Mouse (Mus musculus) heart, embryonic 12.5 days (tissue): ENCODE measurements around the gene Ift52. TPM values are rescaled to one million over a fixed set of nuclear protein-coding genes. Genes with fewer than 3 reads are reported as not detected.
"Not testable (repeated sequence)": the region's sequence is repeated elsewhere in the genome, so short reads cannot be mapped to it uniquely, and the experiment has no call there.

ENCODE experiments used
- ATAC-seq: fragments of 200-750 bp; cut with Nextera tagmentation; 2 replicates; pipeline ENCODE4 v1.8.0; 2017; ENCODE audit warnings: moderate TSS enrichment, moderate library complexity; ENCODE audit not compliant: insufficient number of reproducible peaks, low FRiP score
- H3K27ac ChIP-seq: fragments of 300-500 bp; sonication (generic); 2 replicates; pipeline ENCODE4 v1.5.1; 2016; ENCODE audit warnings: mild to moderate bottlenecking, moderate library complexity; ENCODE audit not compliant: poor library complexity, severe bottlenecking
- H3K27me3 ChIP-seq: fragments of 300-500 bp; sonication (generic); replicated peaks from 2 replicates; pipeline ENCODE4 v1.6.1; 2016; ENCODE audit warnings: mild to moderate bottlenecking, moderate library complexity
- H3K36me3 ChIP-seq: fragments of 300-500 bp; sonication (generic); 2 replicates; pipeline ENCODE4 v1.6.1; 2016; ENCODE audit warnings: mild to moderate bottlenecking, moderate library complexity
- H3K4me1 ChIP-seq: fragments of 300-500 bp; sonication (generic); replicated peaks from 2 replicates; pipeline ENCODE4 v1.6.1; 2016; ENCODE audit warnings: mild to moderate bottlenecking
- H3K4me2 ChIP-seq: fragments of 300-500 bp; sonication (generic); 2 replicates; pipeline ENCODE4 v1.6.1; 2016; ENCODE audit warnings: mild to moderate bottlenecking, moderate library complexity
- H3K4me3 ChIP-seq: fragments of 300-500 bp; sonication (generic); 2 replicates; pipeline ENCODE4 v1.5.1; 2016; ENCODE audit warnings: mild to moderate bottlenecking
- H3K9ac ChIP-seq: fragments of 300-500 bp; sonication (generic); 2 replicates; pipeline ENCODE4 v1.6.1; 2016; ENCODE audit warnings: mild to moderate bottlenecking, moderate library complexity
- H3K9me3 ChIP-seq: fragments of 300-500 bp; sonication (generic); replicated peaks from 2 replicates; pipeline ENCODE4 v1.6.1; 2016; ENCODE audit warnings: mild to moderate bottlenecking, moderate library complexity
- WGBS: fragments of 180-500 bp; shearing (Covaris S2); methylation state at CpG from one replicate; pipeline ENCODE4 v1.1.7; 2016; 5-methylcytosine and 5-hydroxymethylcytosine counted together
- polyA plus RNA-seq: library from polyadenylated mRNA; unstranded; fragments of >200 nt; fragmentation: Nextera tagmentation; extraction: Ambion mirVana; gene quantifications from 2 replicates; pipeline ENCODE4 v1.2.1, GENCODE M21; 2016

Gene Ift52
- polyA plus RNA-seq, 1 experiment from 2014 or later: 41.7 TPM

- peaks cover 28% of the 10 kb centered on the region for H3K4me1 ChIP-seq
- H3K4me2 ChIP-seq: no peak overlapping the region
- H3K4me3 ChIP-seq: no peak overlapping the region
- H3K27me3 ChIP-seq: no peaks in the 10 kb centered on the region
- no peaks in the 10 kb centered on the region for H3K9me3 ChIP-seq
- no peak overlapping the region for H3K27ac ChIP-seq
- no peak for ATAC-seq
- 72% methylated on average over 9 of the region's 9 CpGs for WGBS
- H3K9ac ChIP-seq: no peak overlapping the region
- H3K36me3 ChIP-seq: peaks cover 7% of the 10 kb centered on the region
These were observed 39.4 kb downstream of the Ift52 start for GRCm38 (mm10) chr2:163056584-163056983.

DNA sequence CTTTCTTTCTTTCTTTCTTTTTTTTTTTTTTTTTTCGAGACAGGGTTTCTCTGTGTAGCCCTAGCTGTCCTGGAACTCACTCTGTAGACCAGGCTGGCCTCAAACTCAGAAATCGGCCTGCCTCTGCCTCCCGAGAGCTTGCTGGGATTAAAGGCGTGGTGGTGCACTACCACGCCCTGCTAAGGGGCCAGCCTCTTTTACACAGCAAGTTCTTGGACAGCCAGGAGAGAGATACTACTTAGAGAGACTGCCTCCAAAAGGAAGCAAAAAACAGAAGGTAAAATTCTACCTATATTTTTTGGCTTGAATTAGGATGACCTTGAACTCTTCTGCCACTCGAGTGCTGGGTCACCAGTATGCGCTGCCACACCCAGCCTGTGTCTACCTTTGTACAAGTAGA lies 41.8 kb downstream of the Ift52 start:
- not testable (repeated sequence) for H3K4me3 ChIP-seq, H3K27ac ChIP-seq, H3K9me3 ChIP-seq, H3K27me3 ChIP-seq, H3K4me2 ChIP-seq, ATAC-seq, H3K9ac ChIP-seq
- 84% methylated on average over 7 of the region's 7 CpGs for WGBS
- H3K36me3 ChIP-seq: peaks cover 21% of the 10 kb centered on the region
- H3K4me1 ChIP-seq: peaks cover 17% of the 10 kb centered on the region

DNA sequence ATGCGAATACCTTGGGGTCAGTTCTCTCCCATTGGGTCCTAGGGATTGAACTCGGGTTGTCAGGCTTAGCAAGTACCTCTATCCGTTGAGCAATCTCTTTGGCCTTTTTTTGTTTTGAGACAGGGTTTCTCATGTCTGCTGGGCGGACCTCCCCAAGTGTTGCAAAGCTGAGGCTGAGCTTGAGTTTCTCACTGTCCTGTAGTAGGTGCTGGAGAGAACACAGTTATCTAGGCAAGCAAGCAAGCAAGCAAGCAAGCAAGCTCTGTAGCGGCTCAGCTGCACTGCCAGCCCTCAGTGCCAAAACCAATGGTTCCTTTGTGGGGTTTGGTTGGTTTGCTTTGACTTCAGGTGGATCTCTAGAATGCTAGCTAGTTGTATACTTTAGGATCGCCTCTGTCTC lies 43.5 kb downstream of the Ift52 start:
- H3K36me3 ChIP-seq: peaks cover 36% of the 10 kb centered on the region
- ATAC-seq: no peak
- no peak overlapping the region for H3K4me2 ChIP-seq
- no peak overlapping the region for H3K27ac ChIP-seq
- H3K4me1 ChIP-seq: peaks cover 11% of the 10 kb centered on the region
- 74% methylated on average over 6 of the region's 6 CpGs for WGBS
- H3K27me3 ChIP-seq: no peaks in the 10 kb centered on the region
- H3K9ac ChIP-seq: no peak overlapping the region
- H3K4me3 ChIP-seq: no peak overlapping the region
- no peaks in the 10 kb centered on the region for H3K9me3 ChIP-seq

DNA sequence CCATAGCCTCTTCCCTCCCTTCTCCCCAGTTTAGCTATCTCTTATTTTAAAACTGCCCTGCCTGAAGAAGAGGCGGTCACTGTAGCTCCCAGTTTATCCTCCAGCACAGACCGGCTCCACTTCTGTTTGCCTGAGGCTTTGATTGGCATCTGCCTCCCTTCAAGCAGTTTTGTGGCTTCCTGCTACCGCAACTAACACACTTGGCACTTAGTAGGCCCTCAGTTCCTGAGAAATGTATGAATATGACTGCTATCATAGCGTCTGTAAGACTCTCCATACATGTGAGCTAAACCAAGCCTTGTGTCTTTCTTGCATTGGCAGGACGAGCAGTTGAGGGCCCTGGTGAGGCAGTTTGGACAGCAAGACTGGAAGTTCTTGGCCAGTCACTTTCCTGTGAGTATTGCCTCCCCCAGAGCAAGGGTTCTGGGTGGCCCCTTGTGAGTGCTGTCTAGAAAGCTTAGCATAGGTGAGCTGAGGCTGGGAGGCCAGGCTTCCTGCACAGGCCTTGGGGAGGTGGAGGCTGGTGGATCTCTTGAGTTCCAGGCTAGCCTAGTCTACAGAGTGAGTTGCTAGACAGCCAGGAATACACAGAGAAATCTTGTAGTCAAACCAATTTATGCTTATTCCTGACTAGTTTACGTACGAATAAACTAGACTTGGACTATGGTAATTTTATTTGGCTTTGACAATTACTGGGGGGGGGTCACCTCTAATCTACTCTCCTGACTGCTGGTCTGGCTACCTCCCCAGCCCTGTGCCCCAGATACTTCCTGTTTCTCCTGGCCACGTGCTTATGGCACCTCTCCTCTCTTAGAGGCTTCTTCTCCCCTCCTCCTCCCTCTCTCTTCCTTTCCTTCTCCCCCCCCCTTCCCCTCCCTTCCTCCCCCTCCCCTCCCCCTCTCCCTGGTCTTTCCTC lies 44.3 kb downstream of the Ift52 start:
- no peak overlapping the region for H3K4me2 ChIP-seq
- H3K4me3 ChIP-seq: no peak overlapping the region
- H3K36me3 ChIP-seq: peaks cover 42% of the 10 kb centered on the region
- WGBS: 75% methylated on average over 8 of the region's 8 CpGs
- H3K9me3 ChIP-seq: no peaks in the 10 kb centered on the region
- ATAC-seq: no peak
- 0 out of 2 replicates have a peak, but pooled peaks cover 2% of the 10 kb centered on the region for H3K4me1 ChIP-seq
- no peak overlapping the region for H3K9ac ChIP-seq
- H3K27me3 ChIP-seq: no peaks in the 10 kb centered on the region
- no peak overlapping the region for H3K27ac ChIP-seq

DNA sequence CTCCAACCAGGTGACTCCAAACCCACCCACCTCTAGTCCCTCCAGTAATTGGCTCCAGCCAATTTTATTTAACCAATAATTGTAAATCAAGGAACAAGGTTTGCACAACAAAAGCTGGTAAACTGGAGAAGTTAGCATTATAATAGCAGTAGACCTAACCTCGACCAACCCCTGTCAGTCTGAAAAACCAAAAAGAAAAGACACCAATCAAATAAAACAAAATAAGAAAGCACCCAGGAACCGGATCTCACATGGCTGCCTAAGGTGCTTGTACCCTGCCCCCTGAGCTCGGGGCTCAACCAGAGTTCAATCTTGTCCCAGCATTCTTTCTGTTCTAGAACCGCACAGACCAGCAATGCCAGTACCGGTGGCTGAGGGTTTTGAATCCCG lies 45.0 kb downstream of the Ift52 start:
- ATAC-seq: no peak
- no peak overlapping the region for H3K4me3 ChIP-seq
- H3K27me3 ChIP-seq: no peaks in the 10 kb centered on the region
- H3K36me3 ChIP-seq: peaks cover 42% of the 10 kb centered on the region
- H3K4me2 ChIP-seq: no peak overlapping the region
- WGBS: 82% methylated on average over 6 of the region's 6 CpGs
- 0 out of 2 replicates have a peak, but pooled peaks cover 2% of the 10 kb centered on the region for H3K4me1 ChIP-seq
- no peak overlapping the region for H3K27ac ChIP-seq
- H3K9ac ChIP-seq: no peak overlapping the region
- no peaks in the 10 kb centered on the region for H3K9me3 ChIP-seq

GRCm38 (mm10) chr2:163066326-163066725 lies 49.2 kb downstream of the Ift52 start:
- H3K27me3 ChIP-seq: no peaks in the 10 kb centered on the region
- H3K36me3 ChIP-seq: peaks cover 56% of the 10 kb centered on the region
- H3K9ac ChIP-seq: no peak overlapping the region
- H3K4me1 ChIP-seq: 0 out of 2 replicates have a peak, but pooled peaks cover 7% of the 10 kb centered on the region
- no peak overlapping the region for H3K27ac ChIP-seq
- no peaks in the 10 kb centered on the region for H3K9me3 ChIP-seq
- H3K4me3 ChIP-seq: no peak overlapping the region
- H3K4me2 ChIP-seq: no peak overlapping the region
- WGBS: 87% methylated on average over 6 of the region's 6 CpGs
- no peak for ATAC-seq

- no peak overlapping the region for H3K9ac ChIP-seq
- H3K27me3 ChIP-seq: no peaks in the 10 kb centered on the region
- no peak for ATAC-seq
- 68% methylated on average over 1 of the region's 1 CpGs for WGBS
- H3K9me3 ChIP-seq: no peaks in the 10 kb centered on the region
- H3K4me1 ChIP-seq: 0 out of 2 replicates have a peak, but pooled peaks cover 7% of the 10 kb centered on the region
- peaks cover 55% of the 10 kb centered on the region for H3K36me3 ChIP-seq
- H3K4me2 ChIP-seq: no peak overlapping the region
- H3K4me3 ChIP-seq: no peak overlapping the region
- H3K27ac ChIP-seq: no peak overlapping the region
These were observed 50.1 kb downstream of the Ift52 start for GRCm38 (mm10) chr2:163067233-163067632.

- H3K36me3 ChIP-seq: peaks cover 56% of the 10 kb centered on the region
- WGBS: 83% methylated on average over 3 of the region's 3 CpGs
These were observed 53.1 kb downstream of the Ift52 start for GRCm38 (mm10) chr2:163070213-163070612.

GRCm38 (mm10) chr2:163071590-163071989 lies 54.4 kb downstream of the Ift52 start:
- ATAC-seq: no peak
- Histone ChIP-seq H3K9me3 (no peaks in the 10 kb centered on the region), H3K27me3 (no peaks in the 10 kb centered on the region), H3K27ac (no peak overlapping the region), H3K36me3 (peaks cover 54% of the 10 kb centered on the region), H3K4me3 (no peak overlapping the region), H3K9ac (no peak overlapping the region), H3K4me2 (no peak overlapping the region), H3K4me1 (0 out of 2 replicates have a peak, but pooled peaks cover 12% of the 10 kb centered on the region)
- WGBS: 78% methylated on average over 3 of the region's 3 CpGs

More at GRCm38 (mm10) chr2:163070213-163070612, 53.1 kb downstream of the Ift52 start:
- Histone ChIP-seq H3K4me2 (no peak overlapping the region), H3K9me3 (no peaks in the 10 kb centered on the region), H3K27ac (no peak overlapping the region), H3K9ac (no peak overlapping the region), H3K27me3 (no peaks in the 10 kb centered on the region), H3K4me3 (no peak overlapping the region), H3K4me1 (0 out of 2 replicates have a peak, but pooled peaks cover 9% of the 10 kb centered on the region)
- ATAC-seq: no peak

GRCm38 (mm10) chr2:163073023-163073757 lies 56.0 kb downstream of the Ift52 start:
- Histone ChIP-seq H3K27me3 (no peaks in the 10 kb centered on the region), H3K9me3 (no peaks in the 10 kb centered on the region), H3K27ac (no peak overlapping the region), H3K36me3 (peaks cover 65% of the 10 kb centered on the region), H3K4me3 (no peak overlapping the region), H3K4me1 (0 out of 2 replicates have a peak, but pooled peaks cover 5% of the 10 kb centered on the region), H3K4me2 (no peak overlapping the region), H3K9ac (no peak overlapping the region)
- 89% methylated on average over 9 of the region's 9 CpGs for WGBS
- no peak for ATAC-seq

DNA sequence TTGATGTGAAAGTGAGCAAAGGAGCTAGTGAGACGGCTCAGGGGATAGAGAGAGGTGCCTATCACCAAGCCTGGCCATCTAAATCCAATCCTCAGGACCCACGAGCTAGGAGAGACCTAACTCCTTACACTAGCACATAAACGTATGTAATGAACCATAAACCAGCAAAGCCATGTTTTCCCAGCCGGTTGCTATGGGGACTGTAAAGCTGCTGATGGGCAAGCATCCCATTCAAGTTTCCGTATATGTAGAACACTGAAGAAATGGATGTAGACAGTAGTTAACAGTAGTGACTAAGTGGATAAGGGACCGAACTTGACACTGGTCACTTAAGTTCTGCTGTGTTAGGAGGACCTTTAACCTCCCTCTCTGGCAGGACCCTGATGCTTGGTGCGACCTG lies 56.9 kb downstream of the Ift52 start:
- Histone ChIP-seq H3K27ac (no peak overlapping the region), H3K27me3 (no peaks in the 10 kb centered on the region), H3K4me1 (0 out of 2 replicates have a peak, but pooled peaks cover 5% of the 10 kb centered on the region), H3K9me3 (no peaks in the 10 kb centered on the region), H3K4me3 (no peak overlapping the region), H3K4me2 (no peak overlapping the region), H3K9ac (no peak overlapping the region), H3K36me3 (peaks cover 66% of the 10 kb centered on the region)
- 88% methylated on average over 7 of the region's 7 CpGs for WGBS
- no peak for ATAC-seq
